20 mouse cellular contexts compared by ENCODE assay signal in the genomic region with DNA sequence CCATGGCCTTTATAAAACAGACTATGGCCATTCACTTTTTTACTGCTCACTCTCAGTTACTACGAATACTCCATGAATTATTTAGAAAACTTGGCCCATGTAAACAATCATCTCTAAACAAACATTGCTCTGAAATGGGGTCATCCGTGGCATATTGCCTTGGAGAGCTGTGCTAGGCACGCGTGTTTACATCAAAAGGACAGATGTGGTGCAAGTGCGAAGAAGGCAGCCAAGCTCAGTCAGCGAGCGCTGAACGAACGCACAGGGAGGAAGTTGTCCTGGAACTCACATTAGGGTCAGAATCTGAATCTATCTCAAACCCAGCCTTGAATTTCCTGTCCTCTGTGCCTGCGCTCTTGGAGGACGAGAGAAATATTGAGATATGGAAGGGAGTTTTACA.
"Had no signal": no experiment of that assay in that cellular context is flagged by ENCODE, and none has a peak within 500 bp of the region (broad histone marks: within the 10 kb centered on the region; RNA-seq: fewer than 3 reads in every experiment).

No protein-coding gene starts in this region.

- H3K27ac ChIP-seq: forebrain, embryonic 15.5 days; heart, adult 2 months; heart, embryonic 13.5 days; heart, embryonic 15.5 days; hindbrain, embryonic 13.5 days; hindbrain, embryonic 15.5 days; hindbrain, postnatal 0 days; kidney, embryonic 15.5 days; kidney, postnatal 0 days had no signal

- H3K4me2 ChIP-seq: forebrain, embryonic 15.5 days; heart, embryonic 11.5 days; heart, embryonic 13.5 days; heart, embryonic 15.5 days; hindbrain, embryonic 13.5 days; hindbrain, embryonic 15.5 days; kidney, embryonic 15.5 days had no signal

- H3K36me3 ChIP-seq: forebrain, embryonic 15.5 days; heart, embryonic 13.5 days; heart, embryonic 15.5 days; hindbrain, embryonic 13.5 days; hindbrain, embryonic 15.5 days; kidney, embryonic 15.5 days had no signal

- H3K27me3 ChIP-seq: forebrain, embryonic 15.5 days; heart, embryonic 13.5 days; heart, embryonic 15.5 days; hindbrain, embryonic 13.5 days; hindbrain, embryonic 15.5 days; kidney, embryonic 15.5 days had no signal

- DNase-seq: forebrain, postnatal 0 days; gastrocnemius, postnatal 14 days; gastrocnemius, postnatal 36 days; heart, adult 11 months; heart, adult 2 months; heart, postnatal 14 days; heart, postnatal 36 days; layer of hippocampus, adult 9-11 months; layer of hippocampus, postnatal 36 days; left cerebral cortex, postnatal 4 days had no signal

- ATAC-seq: forebrain, embryonic 15.5 days; forebrain, postnatal 0 days; hindbrain, postnatal 0 days; intestine, embryonic 16.5 days had no signal

- H3K9ac ChIP-seq: forebrain, embryonic 15.5 days; forebrain, postnatal 0 days; heart, embryonic 13.5 days; heart, embryonic 15.5 days; hindbrain, embryonic 13.5 days; hindbrain, embryonic 15.5 days; kidney, embryonic 15.5 days had no signal

- H3K9me3 ChIP-seq: forebrain, embryonic 15.5 days; heart, embryonic 13.5 days; heart, embryonic 15.5 days; hindbrain, embryonic 13.5 days; hindbrain, embryonic 15.5 days; kidney, embryonic 15.5 days had no signal

- H3K4me3 ChIP-seq: forebrain, embryonic 15.5 days; heart, adult 2 months; heart, embryonic 13.5 days; heart, embryonic 15.5 days; hindbrain, embryonic 13.5 days; hindbrain, embryonic 15.5 days; kidney, embryonic 15.5 days had no signal

- H3K4me1 ChIP-seq: forebrain, embryonic 15.5 days; heart, embryonic 13.5 days; heart, embryonic 15.5 days; kidney, embryonic 15.5 days had no signal
